8 mouse cellular contexts compared by ENCODE assay signal in genomic region chrX:71052115-71052478, GRCm38 (mm10). TPM values are rescaled to one million over a fixed set of nuclear protein-coding genes. Genes with fewer than 3 reads are reported as not detected.
DNase-seq lines count a peak whose midpoint lies in the region; ATAC-seq and TF ChIP-seq lines count a peak whose summit lies in the region.

No protein-coding gene starts in this region.

- H3K36me3 ChIP-seq in thymus, adult 2 months (ENCODE audit: control insufficient read depth, insufficient read depth, low read length) = no peaks in the 10 kb centered on the region
- H3K36me3 ChIP-seq in forebrain, postnatal 0 days (ENCODE audit: insufficient read depth) = no peaks in the 10 kb centered on the region
- no peaks in the 10 kb centered on the region for H3K36me3 ChIP-seq in liver, embryonic 14.5 days (replicated peaks; ENCODE audit: control insufficient read depth, insufficient read depth, low read depth)

- peak overlapping the region; percentile 72 for H3K4me2 ChIP-seq in forebrain, postnatal 0 days (ENCODE audit: low read depth)
- H3K4me2 ChIP-seq in liver, embryonic 14.5 days (ENCODE audit: low read depth) = peak overlapping the region; percentile 47

- no peaks in the 10 kb centered on the region for H3K4me1 ChIP-seq in thymus, adult 2 months (replicated peaks; ENCODE audit: control insufficient read depth, insufficient read depth, low read length)
- H3K4me1 ChIP-seq in forebrain, postnatal 0 days (ENCODE audit: insufficient read depth) = no peaks in the 10 kb centered on the region
- no peaks in the 10 kb centered on the region; a peak in 1 of 4 replicates for H3K4me1 ChIP-seq in liver, embryonic 14.5 days (replicated peaks; ENCODE audit: control insufficient read depth in 2 of 2, insufficient read depth in 2 of 2, low read length in 1 of 2)

- no peak for TF ChIP-seq EP300 in liver, embryonic 14.5 days (IDR thresholded peaks at IDR 0.05; ENCODE audit: low read depth)

- peak overlapping the region; percentile 29 for H3K4me3 ChIP-seq in thymus, adult 2 months (ENCODE audit: control insufficient read depth, insufficient read depth, low read length)
- H3K4me3 ChIP-seq in forebrain, postnatal 0 days (ENCODE audit: low read depth, low read length) = peak overlapping the region; percentile 47
- H3K4me3 ChIP-seq in liver, embryonic 14.5 days (ENCODE audit: insufficient read depth in 1 of 2, low read depth in 2 of 2, low read length in 2 of 2) = peak overlapping the region; percentile 23 to 38; a peak in 3 of 4 replicates

- peaks cover 4% of the 10 kb centered on the region; the same call in 1 of the 2 replicates for H3K27me3 ChIP-seq in thymus, adult 2 months (ENCODE audit: control insufficient read depth, insufficient read depth, low read length)
- H3K27me3 ChIP-seq in forebrain, postnatal 0 days (ENCODE audit: insufficient read depth, low read length) = no peaks in the 10 kb centered on the region
- peaks cover 30% of the 10 kb centered on the region for H3K27me3 ChIP-seq in liver, embryonic 14.5 days (ENCODE audit: control insufficient read depth, insufficient read depth, low read length)

- peak overlapping the region; percentile 56 for H3K9ac ChIP-seq in forebrain, postnatal 0 days
- no peak overlapping the region for H3K9ac ChIP-seq in liver, embryonic 14.5 days (replicated peaks)

- no peaks in the 10 kb centered on the region for H3K9me3 ChIP-seq in forebrain, postnatal 0 days (ENCODE audit: low read length)
- H3K9me3 ChIP-seq in liver, embryonic 14.5 days (ENCODE audit: control insufficient read depth, low read length) = no peaks in the 10 kb centered on the region

- ATAC-seq in forebrain, postnatal 0 days = peak; percentile 80
- no peak for ATAC-seq in liver, embryonic 14.5 days (ENCODE audit: insufficient read depth)

- TF ChIP-seq CTCF in thymus, adult 2 months (IDR thresholded peaks at IDR 0.05; ENCODE audit: borderline replicate concordance, control insufficient read depth, extremely low read depth, insufficient read depth, low read length, poor library complexity) = 0 out of 2 replicates have a peak, but pooled peaks have one; percentile 20
- TF ChIP-seq CTCF in forebrain, postnatal 0 days (IDR thresholded peaks at IDR 0.05; ENCODE audit: low read depth) = peak; percentile 76
- peak; percentile 48; the same call in 1 of the 2 replicates for TF ChIP-seq CTCF in liver, embryonic 14.5 days (IDR thresholded peaks at IDR 0.05; ENCODE audit: low read depth)

- no peak overlapping the region for H3K27ac ChIP-seq in thymus, adult 2 months (ENCODE audit: control insufficient read depth, insufficient read depth, low read length)
- H3K27ac ChIP-seq in forebrain, postnatal 0 days (ENCODE audit: low read depth, low read length) = peak overlapping the region; percentile 70
- no peak overlapping the region for H3K27ac ChIP-seq in liver, embryonic 14.5 days

- no peak for TF ChIP-seq POLR2A in thymus, adult 2 months (IDR thresholded peaks at IDR 0.05; ENCODE audit: control insufficient read depth, extremely low read depth, insufficient read depth, low read length, poor library complexity)

- intact Hi-C loops in heart, postnatal 14 days (cut with DNase I) = loop anchor here (2.0 to 5.0 kb wide), 4 partner anchors 55 to 163 kb away; no protein-coding TSS in a partner anchor

- 1% methylated on average over 19 of the region's 19 CpGs for WGBS in thymus, adult 2 months
- 29% methylated on average over 19 of the region's 19 CpGs for WGBS in forebrain, postnatal 0 days
- 17% methylated on average over 19 of the region's 19 CpGs for WGBS in liver, embryonic 14.5 days (ENCODE audit: insufficient replicate concordance)

- peak; percentile 26 for DNase-seq in thymus, adult 2 months
- DNase-seq in thymus, adult 18-20 months = no peak
- DNase-seq in forebrain, postnatal 0 days = peak; percentile 87
- DNase-seq in heart, postnatal 14 days = peak; percentile 78 to 85
- peak; percentile 81 for DNase-seq in layer of hippocampus, adult 11-12 months (ENCODE audit: low spot score)
- DNase-seq in liver, embryonic 14.5 days (ENCODE audit: low read depth in 3 of 3, low spot score in 3 of 3) = no peak
- peak; percentile 68 for DNase-seq in neural tube, embryonic 10.5 days (ENCODE audit: extremely low spot score, low spot score)
- DNase-seq in testis, postnatal 14 days (ENCODE audit: low spot score) = peak; percentile 39

RNA-seq across cellular contexts. Expression of gene Mamld1, which starts 2.0 kb away (rescaled TPM):
- polyA plus RNA-seq in thymus, adult 2 months (2012; rRNA removed) = 2.0 and 2.5 TPM in 2 replicates
- 6.8 and 7.0 TPM in 2 replicates for total RNA-seq in forebrain, postnatal 0 days (2014; rRNA removed)
- polyA plus RNA-seq in forebrain, postnatal 0 days (2015; fragmentation: Nextera tagmentation; extraction: Ambion mirVana) = 4.7 and 5.0 TPM in 2 replicates
- total RNA-seq in heart, postnatal 14 days (2021) = 10 to 100 TPM in 1 of 2 experiments, 1 to 10 TPM in 1; 9.9 to 11.3 TPM
- polyA plus RNA-seq in liver, embryonic 14.5 days (2012; rRNA removed) = 0.19 and 0.25 TPM in 2 replicates
- 0.20 TPM in 2 replicates for polyA plus RNA-seq in liver, embryonic 14.5 days (2014; fragmentation: Nextera tagmentation; extraction: Ambion mirVana)

Comparison
In these comparisons a context has a peak if more than half of its experiments do, and no peak if none do; other contexts are left out.
1. DNase-seq: peak in thymus, adult 2 months (single experiment), forebrain, postnatal 0 days (single experiment), heart, postnatal 14 days (2 of 2), layer of hippocampus, adult 11-12 months (single experiment), neural tube, embryonic 10.5 days (single experiment) and testis, postnatal 14 days (single experiment); none in thymus, adult 18-20 months (0 of 2) and liver, embryonic 14.5 days (0 of 3).
2. CTCF ChIP-seq: peak in every context shown above with its lines; median percentile 76 in forebrain, postnatal 0 days; 48 in liver, embryonic 14.5 days; 20 in thymus, adult 2 months.
3. Peak in every context shown above with its lines, with median percentiles within 50 percentile points of each other: H3K4me3 ChIP-seq.